Mouse (Mus musculus) lung, postnatal 0 days (tissue): ENCODE measurements around the gene Gm11037. TPM values are rescaled to one million over a fixed set of nuclear protein-coding genes. Genes with fewer than 3 reads are reported as not detected.

Experiments
- ATAC-seq: fragments of 200-750 bp; cut with Nextera tagmentation; 2 replicates; pipeline ENCODE4 v1.8.0; 2017; ENCODE audit warnings: moderate library complexity
- DNase-seq: peaks from one replicate; pipeline ENCODE4 v3.0.0-alpha.2; 2016; ENCODE audit warnings: low spot score
- H3K27ac ChIP-seq: fragments of 300-500 bp; sonication (generic); 2 replicates; pipeline ENCODE4 v1.5.1; 2014; ENCODE audit warnings: antibody characterized with exemption, mild to moderate bottlenecking, low read length, mixed read lengths
- H3K27me3 ChIP-seq: fragments of 300-500 bp; sonication (generic); replicated peaks from 2 replicates; pipeline ENCODE4 v1.6.1; 2014; ENCODE audit warnings: low read length, mixed read lengths; ENCODE audit not compliant: insufficient read depth
- H3K36me3 ChIP-seq: fragments of 300-500 bp; sonication (generic); 2 replicates; pipeline ENCODE4 v1.6.1; 2014; ENCODE audit warnings: low read length, mixed read lengths; ENCODE audit not compliant: insufficient read depth
- H3K4me1 ChIP-seq: fragments of 300-500 bp; sonication (generic); 2 replicates; pipeline ENCODE4 v1.6.1; 2014; ENCODE audit warnings: antibody characterized with exemption, low read depth, low read length, mixed read lengths; ENCODE audit not compliant: insufficient read depth
- H3K4me2 ChIP-seq: fragments of 300-500 bp; sonication (generic); replicated peaks from 2 replicates; pipeline ENCODE4 v1.6.1; 2014; ENCODE audit warnings: low read depth, mild to moderate bottlenecking, low read length, moderate library complexity, mixed read lengths
- H3K4me3 ChIP-seq: fragments of 300-500 bp; sonication (generic); 2 replicates; pipeline ENCODE4 v1.5.1; 2014; ENCODE audit warnings: low read depth, low read length
- H3K9ac ChIP-seq: fragments of 300-500 bp; sonication (generic); replicated peaks from 2 replicates; pipeline ENCODE4 v1.6.1; 2014; ENCODE audit warnings: low read depth, mild to moderate bottlenecking
- H3K9me3 ChIP-seq: fragments of 300-500 bp; sonication (generic); 2 replicates; pipeline ENCODE4 v1.6.1; 2016; ENCODE audit warnings: low read length, mixed read lengths
- CTCF ChIP-seq: IDR thresholded peaks from 2 replicates; pipeline ENCODE4 v1.5.1; 2016; ENCODE audit warnings: antibody characterized with exemption, mild to moderate bottlenecking
- EP300 ChIP-seq: IDR thresholded peaks from 2 replicates; pipeline ENCODE4 v1.6.1; 2016; ENCODE audit warnings: antibody characterized with exemption, mild to moderate bottlenecking, control low read depth
- WGBS: fragments of 180-500 bp; shearing (Covaris S2); extraction: QIAGEN DNeasy Blood & Tissue Kit; methylation state at CpG from one replicate; pipeline ENCODE4 v1.1.7; 2014; 5-methylcytosine and 5-hydroxymethylcytosine counted together
- polyA plus RNA-seq: library from polyadenylated mRNA; unstranded; fragments of >200 nt; fragmentation: Nextera tagmentation; extraction: Ambion mirVana; gene quantifications from 2 replicates; pipeline ENCODE4 v1.2.1, GENCODE M21; 2015

Gm11037 gene
- polyA plus RNA-seq, 1 experiment from 2014 or later, result not detected

- DNase-seq (peak; percentile 76), ATAC-seq (peak; percentile 94)
- Histone ChIP-seq H3K36me3 (no peaks in the 10 kb centered on the region), H3K4me3 (peak within 1 kb of the TSS; percentile 55), H3K4me1 (peaks cover 4% of the 10 kb centered on the region; the same call in 1 of the 2 replicates), H3K4me2 (peak within 1 kb of the TSS; percentile 79), H3K27me3 (no peaks in the 10 kb centered on the region), H3K27ac (peak within 1 kb of the TSS; percentile 64), H3K9ac (peak within 1 kb of the TSS; percentile 64), H3K9me3 (no peaks in the 10 kb centered on the region)
- 2% methylated on average over 28 of the region's 28 CpGs for WGBS
- no peak for TF ChIP-seq EP300
- peak; percentile 9; the same call in 1 of the 2 replicates for TF ChIP-seq CTCF
Measured at GRCm38 (mm10) chr2:131127161-131127730, 6.1 kb upstream of the Gm11037 start, which contains the start of gene Hspa12b. Gene Hspa12b, plus strand, starts transcription at chr2:131127280.

- Histone ChIP-seq H3K36me3 (no peaks in the 10 kb centered on the region), H3K4me3 (peak overlapping the region; percentile 55), H3K9me3 (no peaks in the 10 kb centered on the region), H3K9ac (peak overlapping the region; percentile 64; the same call in 1 of the 2 replicates), H3K27me3 (no peaks in the 10 kb centered on the region), H3K4me1 (peaks cover 4% of the 10 kb centered on the region; the same call in 1 of the 2 replicates), H3K4me2 (peak overlapping the region; percentile 79), H3K27ac (peak overlapping the region; percentile 64)
- no peak for TF ChIP-seq CTCF
- no peak for TF ChIP-seq EP300
- 53% methylated on average over 5 of the region's 5 CpGs for WGBS
- peak; percentile 11; the same call in 1 of the 2 replicates for ATAC-seq
- no peak for DNase-seq
Measured at GRCm38 (mm10) chr2:131128211-131128610, 5.1 kb upstream of the Gm11037 start.

- no peaks in the 10 kb centered on the region for H3K9me3 ChIP-seq
- no peak for ATAC-seq
- no peak for DNase-seq
- peaks cover 4% of the 10 kb centered on the region; the same call in 1 of the 2 replicates for H3K4me1 ChIP-seq
- peak overlapping the region; percentile 79 for H3K4me2 ChIP-seq
- 69% methylated on average over 3 of the region's 3 CpGs for WGBS
- peak overlapping the region; percentile 55 for H3K4me3 ChIP-seq
- TF ChIP-seq EP300 (no peak), CTCF (no peak)
- no peaks in the 10 kb centered on the region for H3K27me3 ChIP-seq
- no peaks in the 10 kb centered on the region for H3K36me3 ChIP-seq
- H3K9ac ChIP-seq, result no peak overlapping the region
- H3K27ac ChIP-seq, result peak overlapping the region; percentile 64; the same call in 1 of the 2 replicates
Measured at GRCm38 (mm10) chr2:131128636-131129157, 4.6 kb upstream of the Gm11037 start.

- peak; percentile 41 for DNase-seq
- Histone ChIP-seq H3K4me3 (no peak overlapping the region), H3K4me2 (0 out of 2 replicates have a peak overlapping the region, but pooled peaks have one; percentile 11), H3K27ac (0 out of 2 replicates have a peak overlapping the region, but pooled peaks have one; percentile 38), H3K4me1 (peaks cover 4% of the 10 kb centered on the region; the same call in 1 of the 2 replicates), H3K9ac (no peak overlapping the region), H3K36me3 (no peaks in the 10 kb centered on the region), H3K27me3 (no peaks in the 10 kb centered on the region), H3K9me3 (no peaks in the 10 kb centered on the region)
- WGBS, result 49% methylated on average over 5 of the region's 5 CpGs
- TF ChIP-seq EP300, result peak; percentile 44; the same call in 1 of the 2 replicates
- TF ChIP-seq CTCF, result no peak
- no peak for ATAC-seq
Measured at GRCm38 (mm10) chr2:131129836-131130235, 3.5 kb upstream of the Gm11037 start.

GRCm38 (mm10) chr2:131130849-131131248 is 2.4 kb upstream of the Gm11037 start:
- 82% methylated on average over 2 of the region's 2 CpGs for WGBS
- TF ChIP-seq EP300, result no peak
- TF ChIP-seq CTCF, result no peak
- no peaks in the 10 kb centered on the region for H3K36me3 ChIP-seq
- H3K9me3 ChIP-seq, result no peaks in the 10 kb centered on the region
- H3K4me1 ChIP-seq, result peaks cover 4% of the 10 kb centered on the region; the same call in 1 of the 2 replicates
- H3K27me3 ChIP-seq, result no peaks in the 10 kb centered on the region
- H3K27ac ChIP-seq, result no peak overlapping the region
- H3K9ac ChIP-seq, result no peak overlapping the region
- DNase-seq (no peak), ATAC-seq (no peak)
- H3K4me2 ChIP-seq, result no peak overlapping the region
- no peak overlapping the region for H3K4me3 ChIP-seq

GRCm38 (mm10) chr2:131132111-131132888 is 997 bp upstream of the Gm11037 start:
- ATAC-seq (no peak), DNase-seq (no peak)
- no peak for TF ChIP-seq EP300
- TF ChIP-seq CTCF, result no peak
- Histone ChIP-seq H3K9ac (no peak overlapping the region), H3K27me3 (no peaks in the 10 kb centered on the region), H3K9me3 (no peaks in the 10 kb centered on the region), H3K4me2 (no peak overlapping the region), H3K36me3 (no peaks in the 10 kb centered on the region), H3K4me3 (no peak overlapping the region), H3K4me1 (no peaks in the 10 kb centered on the region; the same call in 1 of the 2 replicates), H3K27ac (no peak overlapping the region)
- 78% methylated on average over 10 of the region's 10 CpGs for WGBS
